Mouse (Mus musculus) stomach, embryonic 14.5 days (tissue): Measurements from ENCODE around the gene D230025D16Rik. TPM values are rescaled to one million over a fixed set of nuclear protein-coding genes. Genes with fewer than 3 reads are reported as not detected.
A peak's percentile ranks its signal among the peaks of the same experiment; 100 is the strongest.

Experiments
- ATAC-seq: fragments of 200-750 bp; cut with Nextera tagmentation; 2 replicates; pipeline ENCODE4 v1.8.0; 2017; ENCODE audit warnings: low read depth, moderate TSS enrichment; ENCODE audit not compliant: insufficient number of reproducible peaks, insufficient read depth, low FRiP score
- H3K27ac ChIP-seq: fragments of 300-500 bp; sonication (generic); 2 replicates; pipeline ENCODE4 v1.5.1; 2014; ENCODE audit warnings: mild to moderate bottlenecking, low read length, moderate library complexity, mixed read lengths
- H3K27me3 ChIP-seq: fragments of 300-500 bp; sonication (generic); 2 replicates; pipeline ENCODE4 v1.6.1; 2014; ENCODE audit warnings: low read length, control low read depth, mixed read lengths; ENCODE audit not compliant: control insufficient read depth, insufficient read depth
- H3K36me3 ChIP-seq: fragments of 300-500 bp; sonication (generic); 2 replicates; pipeline ENCODE4 v1.6.1; 2014; ENCODE audit warnings: mild to moderate bottlenecking, control low read depth, low read length, moderate library complexity, mixed read lengths; ENCODE audit not compliant: control insufficient read depth, insufficient read depth
- H3K4me1 ChIP-seq: fragments of 300-500 bp; sonication (generic); 2 replicates; pipeline ENCODE4 v1.6.1; 2014; ENCODE audit warnings: low read length, control low read depth, mixed read lengths; ENCODE audit not compliant: control insufficient read depth, insufficient read depth
- H3K4me2 ChIP-seq: fragments of 300-500 bp; sonication (generic); replicated peaks from 2 replicates; pipeline ENCODE4 v1.6.1; 2014; ENCODE audit warnings: low read depth, low read length, control low read depth
- H3K4me3 ChIP-seq: fragments of 300-500 bp; sonication (generic); 2 replicates; pipeline ENCODE4 v1.5.1; 2014; ENCODE audit warnings: low read depth, low read length, control low read depth
- H3K9ac ChIP-seq: fragments of 300-500 bp; sonication (generic); replicated peaks from 2 replicates; pipeline ENCODE4 v1.6.1; 2014; ENCODE audit warnings: low read depth, mild to moderate bottlenecking, control low read depth, low read length, moderate library complexity, mixed read lengths
- H3K9me3 ChIP-seq: fragments of 300-500 bp; sonication (generic); 2 replicates; pipeline ENCODE4 v1.6.1; 2016; ENCODE audit warnings: low read depth, low read length, control low read depth; ENCODE audit not compliant: control insufficient read depth
- WGBS: fragments of 180-500 bp; shearing (Covaris S2); extraction: QIAGEN DNeasy Blood & Tissue Kit; methylation state at CpG from one replicate; pipeline ENCODE4 v1.1.7; 2014; 5-methylcytosine and 5-hydroxymethylcytosine counted together
- polyA plus RNA-seq: library from polyadenylated mRNA; unstranded; fragments of >200 nt; fragmentation: Nextera tagmentation; extraction: Ambion mirVana; gene quantifications from 2 replicates; pipeline ENCODE4 v1.2.1, GENCODE M21; 2014

D230025D16Rik gene
- polyA plus RNA-seq, 1 experiment from 2014 or later, result 34.5 TPM

- Histone ChIP-seq H3K27me3 (peaks cover 71% of the 10 kb centered on the region), H3K4me2 (peak overlapping the region; percentile 76), H3K4me3 (peak overlapping the region; percentile 40), H3K27ac (no peak overlapping the region), H3K9me3 (no peaks in the 10 kb centered on the region), H3K9ac (no peak overlapping the region), H3K36me3 (no peaks in the 10 kb centered on the region), H3K4me1 (peaks cover 19% of the 10 kb centered on the region)
- WGBS, result 6% methylated on average over 39 of the region's 39 CpGs
- ATAC-seq, result no peak
Measured at GRCm38 (mm10) chr8:105270101-105270915, 45.4 kb downstream of the D230025D16Rik start.

DNA sequence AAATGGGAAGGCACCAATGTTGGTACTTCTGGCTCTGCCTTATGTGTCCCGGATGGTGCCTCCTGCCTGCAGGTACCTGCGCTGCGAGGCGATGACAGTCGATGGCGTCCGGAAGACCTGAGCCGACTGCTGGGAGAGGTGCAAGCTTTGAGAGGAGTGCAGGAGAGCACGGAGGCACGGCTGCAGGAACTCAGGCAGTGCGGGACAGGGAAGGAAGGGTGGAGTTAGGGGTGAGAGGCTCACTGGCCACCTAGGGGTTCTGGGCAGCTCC is 45.9 kb downstream of the D230025D16Rik start:
- ATAC-seq, result no peak
- peaks cover 24% of the 10 kb centered on the region for H3K4me1 ChIP-seq
- H3K4me2 ChIP-seq, result no peak overlapping the region; the same call in 1 of the 2 replicates
- no peaks in the 10 kb centered on the region for H3K9me3 ChIP-seq
- no peak overlapping the region for H3K9ac ChIP-seq
- no peaks in the 10 kb centered on the region for H3K36me3 ChIP-seq
- no peak overlapping the region for H3K4me3 ChIP-seq
- H3K27me3 ChIP-seq, result peaks cover 72% of the 10 kb centered on the region
- WGBS, result 5% methylated on average over 11 of the region's 11 CpGs
- no peak overlapping the region for H3K27ac ChIP-seq

GRCm38 (mm10) chr8:105275387-105275786 is 50.4 kb downstream of the D230025D16Rik start:
- Histone ChIP-seq H3K27ac (no peak overlapping the region), H3K4me3 (0 out of 2 replicates have a peak overlapping the region, but pooled peaks have one; percentile 34), H3K9me3 (no peaks in the 10 kb centered on the region), H3K4me2 (peak overlapping the region; percentile 63), H3K27me3 (peaks cover 71% of the 10 kb centered on the region), H3K4me1 (peaks cover 17% of the 10 kb centered on the region; the same call in 1 of the 2 replicates), H3K36me3 (no peaks in the 10 kb centered on the region), H3K9ac (0 out of 2 replicates have a peak overlapping the region, but pooled peaks have one; percentile 21)
- ATAC-seq, result no peak
- 10% methylated on average over 11 of the region's 11 CpGs for WGBS

GRCm38 (mm10) chr8:105275840-105276239 is 50.9 kb downstream of the D230025D16Rik start, which contains the start of gene Nol3:
Gene Nol3 (plus strand): TSS chr8:105276140.
- Histone ChIP-seq H3K9ac (peak within 1 kb of the TSS; percentile 21; the same call in 1 of the 2 replicates), H3K4me1 (peaks cover 17% of the 10 kb centered on the region; the same call in 1 of the 2 replicates), H3K9me3 (no peaks in the 10 kb centered on the region), H3K4me3 (peak within 1 kb of the TSS; percentile 34), H3K27me3 (peaks cover 67% of the 10 kb centered on the region), H3K27ac (no peak within 1 kb of the TSS), H3K4me2 (peak within 1 kb of the TSS; percentile 63), H3K36me3 (no peaks in the 10 kb centered on the region)
- WGBS, result 8% methylated on average over 10 of the region's 10 CpGs
- no peak for ATAC-seq

GRCm38 (mm10) chr8:105276292-105277120 is 51.6 kb downstream of the D230025D16Rik start:
- peak overlapping the region; percentile 10; the same call in 1 of the 2 replicates for H3K9ac ChIP-seq

DNA sequence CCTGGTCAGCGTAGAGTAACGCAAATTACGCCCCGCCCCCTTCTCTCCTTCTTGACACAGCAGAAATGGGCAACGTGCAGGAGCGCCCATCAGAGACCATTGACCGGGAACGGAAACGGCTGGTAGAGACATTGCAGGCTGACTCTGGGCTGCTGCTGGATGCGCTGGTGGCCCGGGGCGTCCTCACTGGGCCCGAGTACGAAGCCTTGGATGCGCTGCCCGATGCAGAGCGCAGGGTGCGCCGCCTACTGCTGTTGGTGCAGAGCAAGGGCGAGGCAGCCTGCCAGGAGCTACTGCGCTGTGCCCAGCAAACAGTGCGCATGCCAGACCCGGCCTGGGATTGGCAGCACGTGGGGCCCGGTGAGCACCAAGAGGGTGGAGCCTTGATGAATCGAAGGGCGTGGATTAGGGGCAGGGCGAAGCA is 54.0 kb downstream of the D230025D16Rik start:
- H3K9me3 ChIP-seq, result no peaks in the 10 kb centered on the region
- peaks cover 46% of the 10 kb centered on the region for H3K27me3 ChIP-seq
- ATAC-seq, result peak; percentile 38; the same call in 1 of the 2 replicates
- H3K9ac ChIP-seq, result no peak overlapping the region
- H3K4me2 ChIP-seq, result peak overlapping the region; percentile 30
- 0 out of 2 replicates have a peak overlapping the region, but pooled peaks have one; percentile 0 for H3K4me3 ChIP-seq
- peaks cover 17% of the 10 kb centered on the region; the same call in 1 of the 2 replicates for H3K4me1 ChIP-seq
- H3K27ac ChIP-seq, result no peak overlapping the region
- 3% methylated on average over 28 of the region's 28 CpGs for WGBS
- H3K36me3 ChIP-seq, result no peaks in the 10 kb centered on the region

More at GRCm38 (mm10) chr8:105276292-105277120, 51.6 kb downstream of the D230025D16Rik start:
- H3K9me3 ChIP-seq, result no peaks in the 10 kb centered on the region
- no peak overlapping the region for H3K27ac ChIP-seq
- peak; percentile 69 for ATAC-seq
- peaks cover 17% of the 10 kb centered on the region; the same call in 1 of the 2 replicates for H3K4me1 ChIP-seq
- peak overlapping the region; percentile 34 for H3K4me3 ChIP-seq
- no peaks in the 10 kb centered on the region for H3K36me3 ChIP-seq
- WGBS, result 2% methylated on average over 30 of the region's 30 CpGs
- peaks cover 62% of the 10 kb centered on the region for H3K27me3 ChIP-seq
- H3K4me2 ChIP-seq, result peak overlapping the region; percentile 63

DNA sequence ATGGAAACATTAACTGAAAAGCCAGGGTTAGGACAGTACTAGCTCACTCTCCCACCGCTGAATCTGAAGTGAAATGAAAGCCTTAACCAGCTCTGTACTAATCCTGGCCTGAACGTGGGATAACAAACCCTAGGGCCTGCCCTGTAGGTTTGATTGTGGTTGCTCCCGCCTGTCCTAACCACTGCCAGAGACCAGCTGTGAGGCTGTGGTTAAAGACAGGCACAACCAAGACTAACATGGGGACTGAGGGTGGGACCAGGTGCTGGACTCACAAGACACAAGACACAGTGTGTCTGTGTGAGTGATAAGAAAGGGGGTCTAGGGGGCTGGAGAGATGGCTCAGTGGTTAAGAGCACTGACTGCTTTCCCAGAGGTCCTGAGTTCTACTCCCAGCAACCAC is 55.6 kb downstream of the D230025D16Rik start:
- no peak overlapping the region for H3K4me2 ChIP-seq
- peaks cover 4% of the 10 kb centered on the region; the same call in 1 of the 2 replicates for H3K36me3 ChIP-seq
- H3K9me3 ChIP-seq, result no peaks in the 10 kb centered on the region
- H3K4me3 ChIP-seq, result no peak overlapping the region
- no peak overlapping the region for H3K27ac ChIP-seq
- H3K27me3 ChIP-seq, result peaks cover 32% of the 10 kb centered on the region
- 82% methylated on average over 3 of the region's 3 CpGs for WGBS
- peaks cover 12% of the 10 kb centered on the region; the same call in 1 of the 2 replicates for H3K4me1 ChIP-seq
- no peak for ATAC-seq
- no peak overlapping the region for H3K9ac ChIP-seq

- no peak for ATAC-seq
- no peaks in the 10 kb centered on the region for H3K4me1 ChIP-seq
Measured at GRCm38 (mm10) chr8:105281821-105282220, 56.9 kb downstream of the D230025D16Rik start.

More at GRCm38 (mm10) chr8:105281821-105282220, 56.9 kb downstream of the D230025D16Rik start:
- H3K4me3 ChIP-seq, result no peak overlapping the region
- 76% methylated on average over 12 of the region's 12 CpGs for WGBS
- H3K36me3 ChIP-seq, result peaks cover 4% of the 10 kb centered on the region; the same call in 1 of the 2 replicates
- no peak overlapping the region for H3K27ac ChIP-seq
- H3K27me3 ChIP-seq, result peaks cover 25% of the 10 kb centered on the region
- H3K9ac ChIP-seq, result no peak overlapping the region
- H3K9me3 ChIP-seq, result no peaks in the 10 kb centered on the region
- H3K4me2 ChIP-seq, result no peak overlapping the region
